Mouse (Mus musculus): ENCODE measurements around the gene Trpc2. TPM values are rescaled to one million over a fixed set of nuclear protein-coding genes. Genes with fewer than 3 reads are reported as not detected.

Gene Trpc2
- polyA plus RNA-seq, 2 experiments = 0.12 TPM; not detected in 1

DNA sequence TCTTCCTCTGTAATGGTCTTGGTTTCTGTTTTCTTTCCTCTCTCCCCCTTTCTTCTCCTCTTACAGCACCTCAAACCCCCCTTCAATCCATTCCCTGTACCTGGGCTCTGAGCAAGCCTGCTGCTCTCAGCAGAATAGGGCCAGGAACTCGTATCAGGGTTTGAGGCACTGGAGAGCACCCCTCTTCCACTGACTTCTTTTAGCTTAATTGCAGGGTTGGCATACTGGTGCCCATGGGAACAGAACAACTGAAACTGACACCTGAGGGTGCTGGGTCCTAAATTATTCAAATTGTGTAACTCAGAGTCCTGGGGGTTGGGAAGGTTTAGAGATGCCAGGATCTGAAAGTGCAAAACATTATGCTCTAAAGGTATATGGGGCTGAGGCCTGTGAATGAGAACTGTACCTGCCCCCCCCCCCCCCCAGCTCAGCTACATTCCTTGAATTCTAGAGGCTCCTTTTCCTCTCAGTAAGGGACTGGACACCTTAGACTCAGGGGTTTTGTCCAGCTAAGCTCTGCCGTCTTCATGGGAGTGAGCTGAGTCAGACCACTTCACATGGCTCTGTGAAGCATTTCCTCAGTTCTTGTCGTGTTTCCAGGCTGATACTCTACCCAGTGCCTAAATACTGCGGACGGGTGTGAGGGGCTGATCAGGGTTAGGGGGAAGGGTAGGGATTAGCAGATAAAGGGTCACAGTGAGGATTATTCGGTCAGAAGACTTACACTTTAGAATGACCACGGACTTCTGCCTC, 33.8 kb downstream of the Trpc2 start, which contains the start of gene Chrna10:
Gene Chrna10, minus strand, starts transcription at position 250 of the 753 bp plus-strand sequence.
- Histone ChIP-seq H3K9me3 (ENCODE audit: control insufficient read depth, low read length) (no peaks in the 10 kb centered on the region), H3K4me3 (ENCODE audit: insufficient read depth in 1 of 2, low read depth in 2 of 2, low read length in 2 of 2) (no peak within 1 kb of the TSS), H3K36me3 (replicated peaks; ENCODE audit: control insufficient read depth, insufficient read depth, low read depth) (peaks cover 18% of the 10 kb centered on the region), H3K4me1 (replicated peaks; ENCODE audit: control insufficient read depth in 2 of 2, insufficient read depth in 2 of 2, low read length in 1 of 2) (no peaks in the 10 kb centered on the region), H3K4me2 (ENCODE audit: low read depth) (no peak within 1 kb of the TSS), H3K27me3 (ENCODE audit: control insufficient read depth, insufficient read depth, low read length) (no peaks in the 10 kb centered on the region), H3K27ac (no peak within 1 kb of the TSS), H3K9ac (replicated peaks) (no peak within 1 kb of the TSS)
- 40% methylated on average over 7 of the region's 7 CpGs for WGBS (ENCODE audit: insufficient replicate concordance)
- DNase-seq (ENCODE audit: low read depth in 3 of 3, low spot score in 3 of 3) (no peak), ATAC-seq (ENCODE audit: insufficient read depth) (no peak)
- no peak for TF ChIP-seq EP300 (IDR thresholded peaks at IDR 0.05; ENCODE audit: low read depth)
- no peak for TF ChIP-seq CTCF (IDR thresholded peaks at IDR 0.05; ENCODE audit: low read depth)

DNA sequence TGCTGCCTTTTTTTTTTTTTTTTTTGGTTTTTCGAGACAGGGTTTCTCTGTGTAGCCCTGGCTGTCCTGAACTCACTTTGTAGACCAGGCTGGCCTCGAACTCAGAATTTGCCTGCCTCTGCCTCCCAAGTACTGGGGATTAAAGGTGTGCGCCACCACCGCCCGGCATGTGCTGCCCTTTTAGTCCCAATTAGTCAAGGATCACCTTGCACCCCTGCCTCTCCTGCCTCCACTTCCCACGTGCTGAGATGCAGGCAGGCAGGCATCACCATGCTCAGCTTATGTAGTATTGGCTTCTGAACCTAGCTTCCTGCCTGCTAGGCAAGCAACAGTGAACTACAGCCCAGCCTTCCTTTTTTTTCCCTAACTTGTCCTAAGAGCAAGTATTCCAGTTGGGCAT, 34.5 kb downstream of the Trpc2 start:
- TF ChIP-seq CTCF (IDR thresholded peaks at IDR 0.05; ENCODE audit: low read depth) (no peak), EP300 (IDR thresholded peaks at IDR 0.05; ENCODE audit: low read depth) (no peak)
- Histone ChIP-seq H3K4me2 (ENCODE audit: low read depth) (no peak overlapping the region), H3K36me3 (replicated peaks; ENCODE audit: control insufficient read depth, insufficient read depth, low read depth) (peaks cover 24% of the 10 kb centered on the region), H3K9me3 (ENCODE audit: control insufficient read depth, low read length) (no peaks in the 10 kb centered on the region), H3K27me3 (ENCODE audit: control insufficient read depth, insufficient read depth, low read length) (no peaks in the 10 kb centered on the region), H3K9ac (replicated peaks) (no peak overlapping the region), H3K27ac (no peak overlapping the region), H3K4me3 (ENCODE audit: insufficient read depth in 1 of 2, low read depth in 2 of 2, low read length in 2 of 2) (no peak overlapping the region), H3K4me1 (replicated peaks; ENCODE audit: control insufficient read depth in 2 of 2, insufficient read depth in 2 of 2, low read length in 1 of 2) (no peaks in the 10 kb centered on the region)
- WGBS (ENCODE audit: insufficient replicate concordance) = 59% methylated on average over 6 of the region's 6 CpGs
- ATAC-seq (ENCODE audit: insufficient read depth) (no peak), DNase-seq (ENCODE audit: low read depth in 3 of 3, low spot score in 3 of 3) (no peak)

DNA sequence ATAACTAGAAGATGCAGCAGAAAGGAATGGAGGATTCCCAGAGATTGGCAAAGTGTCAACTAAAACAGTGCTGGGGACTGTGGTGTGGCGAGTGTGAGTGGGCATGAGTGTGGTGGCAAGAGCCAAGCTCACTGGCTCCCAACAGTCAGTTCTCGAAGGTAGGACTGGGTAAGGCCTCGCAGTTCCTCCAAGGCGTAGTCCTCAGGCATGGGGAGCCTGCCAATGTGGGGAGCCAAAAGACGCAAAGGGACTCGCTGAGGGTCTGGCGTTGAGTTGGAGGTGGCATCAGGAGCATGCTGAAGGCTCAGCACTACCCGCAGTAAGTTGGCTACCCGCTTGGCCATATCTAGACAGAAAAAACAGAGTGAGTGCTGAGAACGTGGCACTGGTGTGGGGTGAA, 37.4 kb downstream of the Trpc2 start:
- H3K36me3 ChIP-seq (replicated peaks; ENCODE audit: control insufficient read depth, insufficient read depth, low read depth) = peaks cover 54% of the 10 kb centered on the region
- no peak for TF ChIP-seq CTCF (IDR thresholded peaks at IDR 0.05; ENCODE audit: low read depth)
- no peak for TF ChIP-seq EP300 (IDR thresholded peaks at IDR 0.05; ENCODE audit: low read depth)

DNA sequence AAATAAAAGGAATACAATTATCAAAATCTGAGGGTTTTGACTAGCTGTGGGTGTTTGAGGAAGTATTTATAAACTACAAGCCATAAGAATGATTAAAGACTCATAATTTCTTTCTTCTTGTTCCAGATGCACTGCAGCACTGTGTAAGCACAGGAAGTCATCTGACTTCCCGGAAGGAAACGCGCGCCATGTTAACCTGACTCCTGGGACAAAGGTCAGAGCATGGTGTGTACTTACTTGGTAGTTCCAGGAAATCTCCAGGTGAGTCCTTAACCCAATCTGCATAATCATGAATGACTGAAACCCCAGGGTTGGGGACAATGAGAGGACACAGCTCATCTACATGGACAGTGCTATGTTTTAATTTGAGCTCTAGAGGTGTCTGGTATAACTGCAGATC, 49.5 kb downstream of the Trpc2 start:
- H3K36me3 ChIP-seq (replicated peaks; ENCODE audit: control insufficient read depth, insufficient read depth, low read depth) = peaks cover 72% of the 10 kb centered on the region
- 90% methylated on average over 4 of the region's 4 CpGs for WGBS (ENCODE audit: insufficient replicate concordance)
- TF ChIP-seq EP300 (IDR thresholded peaks at IDR 0.05; ENCODE audit: low read depth) (no peak), CTCF (IDR thresholded peaks at IDR 0.05; ENCODE audit: low read depth) (no peak)

More for the DNA sequence above, 37.4 kb downstream of the Trpc2 start:
- H3K9ac ChIP-seq (replicated peaks) = no peak overlapping the region
- H3K9me3 ChIP-seq (ENCODE audit: control insufficient read depth, low read length) = no peaks in the 10 kb centered on the region
- no peak overlapping the region for H3K4me2 ChIP-seq (ENCODE audit: low read depth)
- H3K27me3 ChIP-seq (ENCODE audit: control insufficient read depth, insufficient read depth, low read length) = no peaks in the 10 kb centered on the region
- no peaks in the 10 kb centered on the region for H3K4me1 ChIP-seq (replicated peaks; ENCODE audit: control insufficient read depth in 2 of 2, insufficient read depth in 2 of 2, low read length in 1 of 2)
- ATAC-seq (ENCODE audit: insufficient read depth) (no peak), DNase-seq (ENCODE audit: low read depth in 3 of 3, low spot score in 3 of 3) (no peak)
- 85% methylated on average over 10 of the region's 10 CpGs for WGBS (ENCODE audit: insufficient replicate concordance)
- H3K4me3 ChIP-seq (ENCODE audit: insufficient read depth in 1 of 2, low read depth in 2 of 2, low read length in 2 of 2) = no peak overlapping the region
- H3K27ac ChIP-seq = no peak overlapping the region

DNA sequence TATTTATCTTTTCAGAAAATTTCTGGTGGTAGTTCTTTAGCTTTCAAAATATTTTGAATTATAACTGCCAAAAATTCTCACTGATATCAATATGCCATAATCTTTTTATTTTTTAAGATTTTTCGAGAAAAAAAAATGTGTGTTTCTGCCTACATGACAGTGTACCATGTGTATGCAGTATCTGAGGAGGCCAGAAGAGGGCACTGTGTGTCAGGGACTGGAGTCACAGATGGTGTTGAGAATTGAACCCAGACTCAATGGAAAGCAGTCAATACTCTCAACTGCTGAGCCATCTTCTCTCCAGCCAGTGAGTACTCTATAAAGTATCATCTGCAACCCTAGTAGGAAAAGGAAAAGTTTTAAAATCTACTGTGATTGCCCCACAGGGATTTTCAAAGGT, 54.5 kb downstream of the Trpc2 start:
- 61% methylated on average over 1 of the region's 1 CpGs for WGBS (ENCODE audit: insufficient replicate concordance)
- ATAC-seq (ENCODE audit: insufficient read depth) = no peak
- no peaks in the 10 kb centered on the region for H3K4me1 ChIP-seq (replicated peaks; ENCODE audit: control insufficient read depth in 2 of 2, insufficient read depth in 2 of 2, low read length in 1 of 2)
- no peak overlapping the region for H3K4me2 ChIP-seq (ENCODE audit: low read depth)
- DNase-seq (ENCODE audit: low read depth in 3 of 3, low spot score in 3 of 3) = peak; percentile 4 to 40 (median 26)
- no peaks in the 10 kb centered on the region for H3K9me3 ChIP-seq (ENCODE audit: control insufficient read depth, low read length)
- no peaks in the 10 kb centered on the region for H3K27me3 ChIP-seq (ENCODE audit: control insufficient read depth, insufficient read depth, low read length)
- no peak overlapping the region for H3K27ac ChIP-seq
- no peak overlapping the region for H3K4me3 ChIP-seq (ENCODE audit: insufficient read depth in 1 of 2, low read depth in 2 of 2, low read length in 2 of 2)
- H3K36me3 ChIP-seq (replicated peaks; ENCODE audit: control insufficient read depth, insufficient read depth, low read depth) = peaks cover 60% of the 10 kb centered on the region
- H3K9ac ChIP-seq (replicated peaks) = no peak overlapping the region
- TF ChIP-seq CTCF (IDR thresholded peaks at IDR 0.05; ENCODE audit: low read depth) (peak; percentile 78), EP300 (IDR thresholded peaks at IDR 0.05; ENCODE audit: low read depth) (no peak)

More for the DNA sequence above, 49.5 kb downstream of the Trpc2 start:
- no peak overlapping the region for H3K4me3 ChIP-seq (ENCODE audit: insufficient read depth in 1 of 2, low read depth in 2 of 2, low read length in 2 of 2)
- H3K9ac ChIP-seq (replicated peaks) = no peak overlapping the region
- DNase-seq (ENCODE audit: low read depth in 3 of 3, low spot score in 3 of 3) (no peak), ATAC-seq (ENCODE audit: insufficient read depth) (no peak)
- no peaks in the 10 kb centered on the region for H3K9me3 ChIP-seq (ENCODE audit: control insufficient read depth, low read length)
- H3K27me3 ChIP-seq (ENCODE audit: control insufficient read depth, insufficient read depth, low read length) = no peaks in the 10 kb centered on the region
- no peak overlapping the region for H3K4me2 ChIP-seq (ENCODE audit: low read depth)
- no peaks in the 10 kb centered on the region for H3K4me1 ChIP-seq (replicated peaks; ENCODE audit: control insufficient read depth in 2 of 2, insufficient read depth in 2 of 2, low read length in 1 of 2)
- H3K27ac ChIP-seq = no peak overlapping the region
